11 mouse cellular contexts compared by ENCODE assay signal in the genomic region with DNA sequence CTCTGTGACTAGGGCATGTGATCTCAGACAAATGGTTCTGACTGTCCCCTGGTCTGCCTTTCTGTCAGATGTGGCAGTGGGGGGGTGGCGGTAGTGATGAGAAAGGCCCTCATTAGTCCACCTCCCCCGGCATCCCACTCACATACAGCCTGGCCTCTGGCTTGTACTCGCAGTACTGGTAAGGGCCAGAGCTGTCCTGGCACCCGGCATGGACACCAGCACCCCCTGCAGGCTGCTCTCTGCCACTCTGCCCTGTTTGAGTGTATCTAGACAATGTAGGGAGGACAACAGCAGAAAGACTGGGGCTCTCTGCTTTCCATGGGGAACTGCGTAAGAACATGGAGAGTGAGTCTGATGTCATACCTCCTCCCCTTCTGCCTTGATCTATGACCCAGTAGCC. TPM values are rescaled to one million over a fixed set of nuclear protein-coding genes. Genes with fewer than 3 reads are reported as not detected.
A peak's percentile ranks its signal among the peaks of the same experiment; 100 is the strongest.
DNase-seq lines count a peak whose midpoint lies in the region; ATAC-seq lines count a peak whose summit lies in the region.
"Had no signal": no experiment of that assay in that cellular context is flagged by ENCODE, and none has a peak within 500 bp of the region (broad histone marks: within the 10 kb centered on the region; RNA-seq: fewer than 3 reads in every experiment).

No protein-coding gene starts in this region.

- no peak for ATAC-seq in CD4-positive, CD25-positive, alpha-beta regulatory T cell, adult 4 months
- ATAC-seq in megakaryocyte-erythroid progenitor cell, adult 5-6 weeks (replicated peaks; ENCODE audit: low FRiP score, low TSS enrichment, poor library complexity, severe bottlenecking): 0 out of 2 replicates have a peak, but pooled peaks have one; percentile 54
- ATAC-seq: forebrain, embryonic 15.5 days had no signal

- DNase-seq in CD4-positive, CD25-positive, alpha-beta regulatory T cell, adult 2 months (ENCODE audit: low read depth, low spot score): peak; percentile 27
- DNase-seq in kidney, adult 9 months: peak; percentile 32
- DNase-seq in kidney, postnatal 25 days: no peak
- DNase-seq in R1 (ENCODE audit: low read depth, low spot score): peak; percentile 48
- DNase-seq in urinary bladder, adult 2 months (ENCODE audit: low spot score): no peak
- DNase-seq in gastrocnemius, postnatal 4 days (ENCODE audit: low spot score in 2 of 2): no peak
- DNase-seq: cerebellum, adult 9-11 months; left cerebral cortex, postnatal 4 days had no signal

RNA-seq across cellular contexts. Expression of a gene that starts 36.2 kb away (rescaled TPM):
- polyA plus RNA-seq in CD4-positive, CD25-positive, alpha-beta regulatory T cell, adult 4 months (2017; shearing (Covaris generic)): 1 to 10 TPM; 4.7 to 6.1 TPM
- not detected in 2 replicates for total RNA-seq in megakaryocyte-erythroid progenitor cell, adult 5-6 weeks (2014; fragmentation: Nextera tagmentation)
- 0.28 TPM in 1 of 2 replicates, not detected in the other for total RNA-seq in megakaryocyte-erythroid progenitor cell, adult 5-6 weeks (2017)
- 4.1 and 4.8 TPM in 2 replicates for polyA plus RNA-seq in urinary bladder, adult 2 months (2012; rRNA removed)
- 1 to 10 TPM; 2.4 to 4.2 TPM for total RNA-seq in gastrocnemius, postnatal 4 days (2021)

RNA-seq across cellular contexts. Expression of a gene that starts 55.6 kb away (rescaled TPM):
- 1 to 10 TPM; 7.2 to 9.8 TPM for polyA plus RNA-seq in CD4-positive, CD25-positive, alpha-beta regulatory T cell, adult 4 months (2017; shearing (Covaris generic))
- total RNA-seq in megakaryocyte-erythroid progenitor cell, adult 5-6 weeks (2014; fragmentation: Nextera tagmentation): 34.6 and 46.7 TPM in 2 replicates
- 18.7 and 26.4 TPM in 2 replicates for total RNA-seq in megakaryocyte-erythroid progenitor cell, adult 5-6 weeks (2017)
- 10.5 and 14.8 TPM in 2 replicates for polyA plus RNA-seq in urinary bladder, adult 2 months (2012; rRNA removed)
- 10 to 100 TPM; 33.6 to 37.5 TPM for total RNA-seq in gastrocnemius, postnatal 4 days (2021)

Comparison
In these comparisons a context has a peak if more than half of its experiments do, and no peak if none do; other contexts are left out.
1. DNase-seq: peak in CD4-positive, CD25-positive, alpha-beta regulatory T cell, adult 2 months (single experiment), kidney, adult 9 months (single experiment) and R1 (single experiment); none in kidney, postnatal 25 days (0 of 2), urinary bladder, adult 2 months (single experiment) and gastrocnemius, postnatal 4 days (0 of 2).